Mouse (Mus musculus) liver, embryonic 15.5 days (tissue): Measurements from ENCODE around the gene AW822073. TPM values are rescaled to one million over a fixed set of nuclear protein-coding genes. Genes with fewer than 3 reads are reported as not detected.

ENCODE experiments used
- polyA plus RNA-seq: library from polyadenylated mRNA; unstranded; fragments of >200 nt; fragmentation: Nextera tagmentation; extraction: Ambion mirVana; gene quantifications from 2 replicates; pipeline ENCODE4 v1.2.1, GENCODE M21; 2015

Gene AW822073
- polyA plus RNA-seq, 1 experiment from 2014 or later, result not detected

Other genes starting within 250 kb of the AW822073 start
- gene Duxf3, start 7.7 kb upstream of the AW822073 start, polyA plus RNA-seq, result not detected in 2 replicates
- not detected in 2 replicates for gene Gm4981, start 11.8 kb upstream of the AW822073 start, polyA plus RNA-seq
- 15.3 and 18.8 TPM in 2 replicates for gene Gcc2, start 30.6 kb upstream of the AW822073 start, polyA plus RNA-seq
- 83.1 and 85.4 TPM in 2 replicates for gene Lims1, start 98.5 kb upstream of the AW822073 start, polyA plus RNA-seq
- 18.9 and 19.2 TPM in 2 replicates for gene Ranbp2, start 222.0 kb upstream of the AW822073 start, polyA plus RNA-seq